Mouse (Mus musculus) heart, adult 18-20 months (tissue): Measurements from ENCODE around the gene Arsg. TPM values are rescaled to one million over a fixed set of nuclear protein-coding genes. Genes with fewer than 3 reads are reported as not detected.

ENCODE experiments used
- DNase-seq, 2 experiments: peaks; one replicate each; pipeline ENCODE4 v3.0.0; 2021 to 2022; ENCODE audit warnings: mixed read lengths in 1 of 2
- microRNA-seq, 2 experiments: library from miRNA; unstranded; fragments of <30 nt; microRNA quantifications; one replicate each; pipeline ENCODE4 v1.2.0; 2022
- total RNA-seq, 2 experiments: library from RNA; stranded (reverse); gene quantifications; 2 replicates each; pipeline ENCODE4 v1.2.3; 2021

Arsg gene
- total RNA-seq, 2 experiments from 2014 or later: 1.4 to 2.1 TPM

- DNase-seq: peak; percentile 62 to 80
Observed at GRCm38 (mm10) chr11:109619055-109619454, 145.9 kb downstream of the Arsg start.

GRCm38 (mm10) chr11:109620356-109620755 is 147.2 kb downstream of the Arsg start:
- no peak for DNase-seq

GRCm38 (mm10) chr11:109621183-109621582 is 148.0 kb downstream of the Arsg start:
- DNase-seq: peak; percentile 42 to 86

- DNase-seq: peak; percentile 69 to 72
Observed at GRCm38 (mm10) chr11:109622518-109623037, 149.4 kb downstream of the Arsg start.

Small RNA genes lying within 50 kb of the gene (microRNA-seq; reads per million reads assigned to microRNA genes)
- 0 reads per million in 2 experiments for gene Gm25540

Other genes with a start within 250 kb of the Arsg start
- gene Rgs9, start 175.2 kb upstream of the Arsg start, total RNA-seq: under 1 TPM; 0.27 to 0.41 TPM
- 10 to 100 TPM; 29.0 to 34.3 TPM for gene Gna13, start 110.5 kb upstream of the Arsg start, total RNA-seq
- not detected for gene 9930022D16Rik, start 59.5 kb upstream of the Arsg start, total RNA-seq
- gene Amz2, start 47.4 kb upstream of the Arsg start, total RNA-seq: 10 to 100 TPM; 51.9 to 53.8 TPM
- gene Slc16a6, start 224 bp downstream of the Arsg start, total RNA-seq: 1 to 10 TPM; 7.3 to 9.2 TPM
- gene Wipi1, start 138.6 kb downstream of the Arsg start, total RNA-seq: 100 to 1,000 TPM; 100 to 107 TPM
- gene Prkar1a, start 176.0 kb downstream of the Arsg start, total RNA-seq: 100 to 1,000 TPM; 371 to 461 TPM
- gene Fam20a, start 248.9 kb downstream of the Arsg start, total RNA-seq: 1 to 10 TPM; 5.8 to 7.4 TPM